Mouse (Mus musculus) regulatory T cell (primary cell): Measurements from ENCODE around the gene Ncapd3.

Experiments
- in situ Hi-C: fragments of 300-600 bp; cut with MboI, MseI; formaldehyde crosslinking; loops from one replicate; pipeline ENCODE4 v1.15.1; 2025; ENCODE audit warnings: high pct_unique_total_duplicates

Ncapd3 gene

DNA sequence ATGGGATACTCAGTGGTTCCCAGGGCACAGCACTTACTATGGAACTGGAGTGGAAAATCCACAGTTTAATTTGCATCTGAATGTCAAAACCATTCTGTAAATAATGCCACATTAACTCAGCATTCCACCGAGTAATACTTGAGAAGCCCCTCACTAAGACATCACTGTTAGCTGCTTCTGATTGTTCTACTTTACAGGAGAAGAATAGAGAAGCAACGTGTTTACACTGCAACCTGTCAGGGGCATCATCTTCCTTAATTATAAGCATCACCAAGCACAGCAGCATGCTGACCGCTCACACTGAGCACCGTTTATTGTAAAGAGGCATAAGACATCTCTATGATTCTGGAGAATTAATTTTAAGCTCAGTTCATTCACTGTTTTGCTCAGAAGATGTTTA is 93.0 kb downstream of the Ncapd3 start:
- in situ Hi-C loops = no loop called here

DNA sequence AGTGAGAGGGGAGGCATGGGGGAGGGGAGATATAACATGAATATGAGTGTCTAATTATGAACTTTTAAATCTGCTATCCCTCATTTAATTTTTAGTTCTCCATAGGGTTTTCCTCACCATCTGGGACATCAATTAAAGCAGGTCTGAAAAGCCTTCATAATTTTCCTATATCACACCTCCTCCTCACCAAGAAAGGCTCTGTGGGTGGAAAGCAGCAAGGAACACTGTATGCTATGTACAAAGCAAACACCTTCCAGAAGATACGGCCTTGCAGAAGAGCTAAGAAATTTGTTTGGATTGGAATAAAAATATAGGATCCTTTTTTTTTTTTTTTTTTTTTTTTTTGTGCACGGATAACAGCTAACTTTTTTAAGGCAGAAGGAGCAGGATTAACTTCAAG is 94.0 kb downstream of the Ncapd3 start:
- in situ Hi-C loops = no loop called here

- in situ Hi-C loops = no loop called here
Measured at GRCm38 (mm10) chr9:27125450-27125849, 95.5 kb downstream of the Ncapd3 start.

DNA sequence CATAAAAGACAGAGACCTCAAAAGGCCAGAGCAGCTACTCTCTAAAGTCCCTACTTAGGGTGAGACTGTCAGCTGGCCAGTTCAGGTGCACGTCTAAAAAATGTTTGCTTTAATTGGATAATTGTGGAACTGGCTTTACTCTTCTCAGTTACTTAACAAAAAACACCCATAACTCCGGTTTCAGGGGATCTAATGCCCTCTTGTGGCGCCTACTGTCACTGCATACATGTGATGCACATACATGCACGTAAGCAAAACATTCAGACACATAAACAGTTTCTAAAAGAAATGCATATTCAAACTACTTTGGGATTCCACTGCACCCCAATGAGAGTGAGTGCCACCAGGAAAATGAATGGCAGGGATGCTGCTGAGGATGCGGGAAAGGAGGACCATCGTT is 96.6 kb downstream of the Ncapd3 start:
- in situ Hi-C loops = no loop called here

- in situ Hi-C loops = no loop called here
Measured at GRCm38 (mm10) chr9:27128629-27129028, 98.7 kb downstream of the Ncapd3 start.

DNA sequence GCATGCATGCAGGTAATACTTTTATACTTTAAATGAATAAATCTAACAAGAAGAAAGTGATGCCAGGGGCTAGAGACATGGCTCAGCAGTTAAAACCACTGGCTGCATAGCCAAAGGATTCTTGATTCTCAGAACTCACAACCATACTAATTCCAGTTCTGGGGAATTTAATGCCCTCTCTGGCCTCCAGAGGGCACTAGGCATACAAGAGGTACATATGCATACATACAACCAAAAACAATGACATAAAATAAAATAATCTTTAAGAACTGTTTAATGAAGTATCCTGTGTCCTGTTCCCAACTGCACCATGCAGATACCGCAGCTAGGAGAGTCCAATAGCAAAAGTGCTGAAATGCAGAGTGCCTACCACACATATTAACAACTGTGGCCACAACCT is 104.4 kb downstream of the Ncapd3 start:
- in situ Hi-C loops = no loop called here

- in situ Hi-C loops = no loop called here
Measured at GRCm38 (mm10) chr9:27135372-27135771, 105.4 kb downstream of the Ncapd3 start.

GRCm38 (mm10) chr9:27136651-27137050 is 106.7 kb downstream of the Ncapd3 start:
- in situ Hi-C loops = no loop called here

- in situ Hi-C loops = no loop called here
Measured at GRCm38 (mm10) chr9:27140432-27141065, 110.6 kb downstream of the Ncapd3 start.

DNA sequence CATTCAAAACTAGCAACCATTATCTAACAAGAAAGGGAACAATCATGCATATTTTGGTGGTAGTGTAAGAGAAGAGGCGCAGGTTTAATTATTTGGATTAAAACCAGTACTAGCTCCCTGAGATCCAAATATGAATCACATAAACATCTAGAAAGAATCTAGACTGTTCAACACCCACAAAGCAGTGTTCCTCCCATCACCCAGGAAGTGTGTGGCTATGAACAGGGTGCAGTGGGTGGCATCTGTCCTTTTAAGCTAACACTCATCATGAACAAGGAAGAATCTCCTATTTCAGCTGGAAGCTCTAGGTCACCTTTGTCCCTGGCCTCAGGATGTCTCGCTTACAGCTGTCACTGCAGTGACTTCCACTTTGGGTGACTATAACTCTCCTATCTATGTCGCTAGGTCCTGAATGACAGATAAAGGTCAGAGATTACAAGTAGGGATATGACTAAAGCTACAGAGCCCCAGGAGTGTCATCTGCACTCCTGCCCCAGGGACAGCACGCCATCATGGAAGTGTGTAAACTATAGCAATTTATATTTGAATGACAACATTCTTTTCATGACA is 114.4 kb downstream of the Ncapd3 start:
- in situ Hi-C loops = no loop called here
